Mouse (Mus musculus) cerebellum, adult (tissue): ENCODE data around the gene Ube2ql1.

Experiments
- ATAC-seq: cut with Nextera tagmentation; 2 replicates; pipeline ENCODE4 v1.9.2; 2017; ENCODE audit warnings: mild to moderate bottlenecking, moderate library complexity, mixed read lengths; ENCODE audit not compliant: insufficient number of reproducible peaks, low FRiP score, low TSS enrichment

The Ube2ql1 gene

DNA sequence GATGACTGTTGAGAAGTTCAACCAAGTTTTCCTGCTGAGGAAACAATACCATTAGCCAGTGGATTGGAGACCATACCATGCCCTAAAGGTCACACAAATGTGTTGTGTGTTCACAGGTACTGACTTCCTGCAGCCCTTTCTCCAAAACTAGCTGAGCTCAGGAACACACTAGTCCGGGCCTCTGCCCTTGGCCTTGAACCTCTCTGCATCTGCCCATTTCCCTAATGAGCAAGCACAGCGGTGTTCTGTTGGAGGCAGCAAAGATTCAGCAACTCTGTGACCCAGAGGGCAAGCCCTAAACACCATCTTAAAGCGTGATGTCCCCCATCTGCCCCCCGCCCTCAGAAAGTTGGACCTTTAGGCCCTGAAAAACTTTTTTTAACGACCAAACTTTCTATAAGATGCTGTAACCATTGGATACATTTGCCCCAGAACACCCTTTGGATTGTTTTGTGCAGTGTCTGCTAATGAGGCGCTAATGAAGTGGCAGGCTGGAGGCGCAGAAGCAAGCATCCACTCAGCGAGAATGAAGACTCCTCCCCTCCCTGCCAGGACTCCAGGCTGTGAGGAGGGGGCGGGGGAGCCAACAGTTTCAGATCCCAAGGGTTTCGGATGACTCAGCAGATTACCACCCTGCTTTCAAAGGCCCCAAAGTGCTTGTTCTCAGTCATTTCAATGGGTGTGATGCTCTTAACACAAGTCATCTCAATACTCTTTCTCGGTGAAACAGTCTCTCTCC lies 21.7 kb downstream of the Ube2ql1 start:
- no peak for ATAC-seq

DNA sequence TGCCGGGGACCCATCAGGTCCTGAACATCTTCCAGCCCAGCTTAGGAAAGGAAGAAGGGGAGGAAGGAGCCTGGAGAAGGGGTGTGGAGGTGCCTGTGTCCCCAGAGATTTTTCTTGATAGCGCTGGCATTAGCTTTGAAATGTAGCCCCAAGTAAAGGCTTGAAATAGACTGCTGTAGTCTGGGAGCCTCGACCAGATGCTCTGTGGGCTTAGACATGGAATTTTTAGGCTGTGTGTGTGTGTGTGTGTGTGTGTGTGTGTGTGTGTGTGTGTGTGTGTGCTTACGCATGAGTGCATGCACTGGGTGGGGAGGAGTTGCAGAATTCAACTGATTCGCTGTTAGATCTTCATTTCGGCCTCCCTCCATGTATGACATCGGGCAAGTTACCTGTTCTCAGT lies 31.5 kb downstream of the Ube2ql1 start:
- ATAC-seq, result no peak

DNA sequence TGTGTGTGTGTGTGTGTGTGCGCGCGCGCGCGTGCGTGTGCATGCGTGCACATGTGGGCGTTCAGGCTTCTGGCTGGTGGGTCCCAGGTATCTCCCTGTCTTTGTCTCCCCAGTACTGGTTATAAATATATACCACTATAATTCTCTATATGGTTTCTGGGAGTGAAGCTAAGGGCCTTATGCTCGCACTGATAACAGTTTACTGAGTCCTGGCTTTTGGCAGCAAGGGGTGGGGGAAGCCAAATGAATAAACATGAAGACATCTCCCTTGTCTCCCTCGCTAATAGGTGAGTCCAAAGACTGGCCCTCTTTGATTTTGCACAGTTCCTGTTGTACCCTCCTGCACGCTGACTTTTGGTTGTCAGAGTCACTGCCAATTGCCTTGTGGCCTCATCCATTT lies 32.2 kb downstream of the Ube2ql1 start:
- no peak for ATAC-seq

DNA sequence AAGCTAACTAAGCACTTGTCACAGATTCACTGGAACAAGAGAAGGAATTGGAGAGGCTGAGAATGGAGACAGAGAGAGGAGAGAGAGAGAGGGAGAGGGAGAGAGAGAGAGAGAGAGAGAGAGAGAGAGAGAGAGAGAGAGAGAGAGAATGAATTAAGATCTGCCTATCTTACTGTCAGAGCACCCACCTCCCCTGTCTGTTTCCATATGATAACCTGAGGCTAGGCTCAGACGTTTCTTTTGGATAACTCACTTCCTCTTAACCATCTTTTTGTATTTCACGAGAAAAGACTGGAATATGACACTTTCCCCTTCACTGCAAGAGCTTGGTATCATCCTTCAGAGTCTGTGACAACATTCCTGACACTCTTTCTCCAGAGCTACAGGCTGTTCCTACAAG lies 32.8 kb downstream of the Ube2ql1 start:
- no peak for ATAC-seq

DNA sequence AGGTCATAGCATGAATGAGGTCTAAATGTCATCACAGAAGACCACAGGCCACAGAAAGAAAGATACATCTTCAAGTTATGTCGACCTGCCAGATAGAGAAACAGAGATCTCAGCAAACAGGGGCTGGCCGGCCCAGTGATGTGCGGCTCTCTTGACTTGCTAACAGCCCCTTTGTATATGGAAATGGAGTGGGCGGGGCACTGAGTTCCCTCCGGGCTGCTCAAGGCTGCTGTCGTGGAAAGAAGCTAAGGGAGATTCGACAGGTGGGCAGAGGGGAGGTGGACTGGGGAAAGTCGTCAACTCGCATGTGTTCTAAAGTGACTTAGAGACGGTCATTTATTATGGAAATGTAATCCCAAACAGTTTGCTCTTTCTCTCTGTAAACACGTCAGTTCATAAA lies 36.2 kb downstream of the Ube2ql1 start:
- no peak for ATAC-seq

DNA sequence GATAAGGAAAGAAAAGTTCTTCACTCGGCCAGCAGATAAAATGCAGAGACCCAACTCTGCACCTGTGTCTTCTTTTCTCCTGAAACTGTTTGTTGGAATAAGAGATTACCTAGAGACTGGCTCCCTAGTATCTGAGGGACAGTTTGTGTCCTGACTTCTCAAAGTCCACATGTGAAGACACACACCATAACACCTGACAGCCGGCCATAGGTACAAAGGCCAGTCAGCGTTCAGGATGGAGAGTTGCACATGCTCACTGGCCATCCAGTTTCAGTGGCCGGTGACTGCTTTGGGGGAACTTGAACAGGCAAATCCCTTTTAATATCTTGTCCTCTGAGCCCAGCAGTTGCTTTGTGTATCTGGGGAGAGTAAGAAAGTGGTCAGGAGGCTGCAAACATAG lies 38.3 kb downstream of the Ube2ql1 start:
- ATAC-seq, result no peak

DNA sequence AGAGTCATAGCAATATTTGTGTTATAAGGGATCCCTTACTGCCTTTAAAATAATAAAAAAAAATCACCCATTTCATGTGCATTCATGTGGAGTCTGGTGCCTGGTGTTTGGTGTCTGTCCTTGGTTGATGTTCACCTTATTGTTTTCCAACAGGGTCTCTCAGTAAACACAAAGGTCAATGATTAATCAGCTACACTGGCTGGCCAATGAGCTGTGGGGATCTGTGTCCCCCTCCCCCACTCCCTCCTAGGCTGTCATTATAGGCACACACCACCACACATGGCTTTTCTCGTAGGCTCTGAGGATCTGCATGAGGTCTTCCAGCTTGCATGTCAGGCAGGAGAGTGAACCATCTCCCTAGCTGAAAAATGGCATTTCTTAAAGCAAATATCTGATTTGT lies 38.9 kb downstream of the Ube2ql1 start:
- ATAC-seq, result no peak

DNA sequence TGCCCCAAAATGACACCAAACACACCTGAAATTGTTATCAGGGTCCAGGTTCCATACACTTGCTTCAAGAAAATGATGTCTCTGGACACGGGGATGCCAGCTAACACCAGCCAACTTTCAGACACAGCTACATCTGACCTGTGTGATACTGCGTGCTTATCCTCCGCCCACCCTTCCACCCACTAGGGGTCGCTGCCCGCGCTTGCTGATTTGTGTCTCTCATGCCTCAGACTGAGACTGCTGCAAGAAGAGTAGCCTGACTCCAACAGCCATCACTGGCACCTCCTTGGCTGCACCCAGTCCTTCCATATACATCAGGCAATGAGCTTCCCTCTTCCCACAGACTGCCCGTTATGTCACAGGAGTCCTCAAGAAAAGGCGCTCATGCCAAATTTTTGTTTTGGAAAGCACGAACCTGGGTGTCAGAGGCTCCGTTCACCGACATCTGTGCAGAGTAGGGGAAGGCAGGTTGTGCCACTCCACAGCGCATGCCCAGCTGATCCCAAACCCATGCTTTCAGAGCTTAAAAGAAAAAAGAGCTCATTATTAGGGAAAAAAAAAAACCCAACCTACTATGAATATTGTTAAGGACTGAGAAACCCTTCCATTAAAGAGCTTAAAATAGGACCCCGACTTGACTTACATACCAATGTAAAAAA lies 43.2 kb downstream of the Ube2ql1 start:
- peak; percentile 93 for ATAC-seq

DNA sequence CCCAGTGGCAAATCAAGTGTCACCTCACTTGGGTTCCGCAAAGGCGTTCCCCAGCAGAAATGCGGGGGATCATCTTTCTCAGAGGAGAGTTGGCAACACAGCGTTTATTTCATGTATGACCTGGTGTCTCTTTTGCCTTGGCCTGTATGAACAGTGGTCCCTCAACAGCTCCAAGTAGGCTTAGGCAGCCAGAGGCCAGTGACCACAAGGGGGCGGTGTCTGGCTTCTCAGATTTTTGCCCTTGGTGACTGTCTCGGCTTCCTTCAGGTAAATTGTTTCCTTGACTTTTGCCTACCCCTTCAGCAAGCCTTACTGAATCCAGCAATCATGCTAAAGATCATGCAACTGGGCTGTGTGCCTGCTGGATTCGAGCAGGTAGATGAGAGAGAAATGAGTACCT lies 48.6 kb downstream of the Ube2ql1 start:
- ATAC-seq, result no peak

DNA sequence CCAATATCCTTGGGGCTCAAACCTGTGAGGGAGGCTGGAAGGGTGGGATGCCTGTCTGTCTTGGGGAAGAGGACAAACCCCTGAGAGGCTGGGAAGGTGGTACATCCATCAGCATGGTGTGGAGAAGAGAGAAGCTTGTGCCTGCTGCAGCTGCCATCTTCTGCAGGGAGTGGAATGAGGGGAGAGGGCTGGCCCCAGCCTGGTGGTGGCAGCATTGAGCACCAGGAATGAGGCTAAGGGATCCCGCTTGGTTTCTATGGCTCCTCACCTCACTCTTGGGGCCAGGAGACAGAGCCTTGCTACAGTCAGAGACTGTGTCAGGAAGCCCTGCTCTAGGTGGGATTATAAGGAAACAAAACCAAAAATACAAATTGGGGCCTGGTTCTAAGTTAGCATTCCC lies 52.7 kb downstream of the Ube2ql1 start:
- no peak for ATAC-seq

DNA sequence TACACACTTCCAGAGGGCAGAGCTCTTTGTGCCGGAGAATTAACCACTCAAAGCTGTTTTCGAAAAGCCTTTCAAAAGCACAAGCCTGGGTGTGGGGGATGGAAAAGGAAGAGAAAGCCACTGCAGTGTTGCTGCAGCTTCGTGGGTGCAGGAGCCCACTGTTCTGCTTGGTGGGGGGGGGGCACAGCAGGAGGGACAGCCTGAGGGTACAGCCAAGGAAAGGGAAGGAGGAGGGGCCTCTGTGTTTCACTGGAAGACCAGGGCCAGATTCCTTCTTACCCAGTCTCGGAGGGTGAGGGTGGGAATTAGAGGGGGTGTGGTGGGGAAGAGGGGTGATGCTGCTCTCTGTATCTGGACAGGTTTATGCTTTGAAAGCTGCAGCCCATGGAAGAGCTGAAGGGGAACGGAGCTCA lies 54.3 kb downstream of the Ube2ql1 start:
- no peak for ATAC-seq

DNA sequence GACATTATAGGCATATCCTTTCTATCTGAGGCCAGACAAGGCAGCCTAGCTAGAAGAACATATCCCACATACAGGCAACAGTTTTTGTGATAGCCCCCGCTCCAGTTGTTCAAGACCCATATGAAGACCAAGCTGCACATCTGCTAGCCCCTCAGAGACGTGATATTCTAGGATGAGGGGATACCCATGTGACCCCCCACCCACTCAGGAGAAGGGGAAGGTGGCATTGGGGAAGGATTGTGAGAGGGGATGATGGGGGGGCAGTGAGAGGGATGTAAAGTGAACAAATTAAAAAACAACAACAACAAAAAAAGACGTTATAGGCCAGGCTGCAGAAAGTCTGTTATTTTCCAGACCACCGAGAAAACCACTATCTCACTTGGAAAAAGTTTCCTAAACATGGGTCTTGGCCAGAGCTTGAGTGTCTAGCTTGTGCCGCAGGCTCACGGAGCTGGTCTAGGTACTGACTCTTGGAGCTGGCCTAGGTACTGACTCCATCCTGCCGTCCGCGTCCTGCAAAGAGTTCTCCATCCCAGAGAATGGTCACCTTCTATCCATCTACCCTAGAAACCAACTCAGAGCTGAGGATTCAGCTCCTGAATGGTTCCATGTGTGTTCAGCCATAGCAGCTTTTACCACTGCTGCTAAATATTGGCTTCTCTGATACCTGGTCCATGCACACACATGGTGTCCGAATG lies 65.6 kb downstream of the Ube2ql1 start:
- no peak for ATAC-seq

DNA sequence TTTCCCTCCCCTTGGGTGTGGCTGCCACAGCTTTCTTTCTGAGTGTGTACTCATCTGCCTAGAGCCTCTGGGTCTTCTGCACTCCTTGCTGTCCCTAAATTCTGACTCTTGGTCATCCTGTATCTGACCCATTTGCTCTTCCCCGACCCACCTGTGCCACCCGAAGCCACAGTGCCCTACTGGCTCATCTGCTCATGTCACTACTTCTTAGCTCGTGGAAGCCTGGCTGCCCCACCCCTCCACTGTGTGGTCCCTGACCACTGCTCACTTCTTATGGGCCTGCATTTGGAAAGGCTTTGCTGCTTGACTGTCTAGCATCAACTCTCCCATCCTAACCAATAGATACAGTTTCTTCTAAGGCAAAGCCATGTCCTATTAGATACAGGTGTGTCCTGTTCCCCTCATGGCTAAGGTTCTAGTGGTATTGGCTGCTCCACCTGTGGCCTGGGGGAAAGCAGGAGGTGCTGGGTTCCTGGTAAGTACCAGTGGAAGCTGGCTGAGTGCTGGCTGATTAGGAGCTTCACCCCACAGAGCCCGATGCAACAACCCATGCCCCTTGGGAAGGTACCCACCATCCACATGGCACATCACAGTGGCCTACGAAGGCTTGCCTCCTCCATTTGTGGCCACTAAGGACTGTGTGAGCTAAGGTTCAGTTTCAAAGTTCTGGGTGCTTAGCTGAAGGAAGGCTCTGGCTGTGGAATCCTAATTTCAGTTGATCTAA lies 66.3 kb downstream of the Ube2ql1 start:
- no peak for ATAC-seq

DNA sequence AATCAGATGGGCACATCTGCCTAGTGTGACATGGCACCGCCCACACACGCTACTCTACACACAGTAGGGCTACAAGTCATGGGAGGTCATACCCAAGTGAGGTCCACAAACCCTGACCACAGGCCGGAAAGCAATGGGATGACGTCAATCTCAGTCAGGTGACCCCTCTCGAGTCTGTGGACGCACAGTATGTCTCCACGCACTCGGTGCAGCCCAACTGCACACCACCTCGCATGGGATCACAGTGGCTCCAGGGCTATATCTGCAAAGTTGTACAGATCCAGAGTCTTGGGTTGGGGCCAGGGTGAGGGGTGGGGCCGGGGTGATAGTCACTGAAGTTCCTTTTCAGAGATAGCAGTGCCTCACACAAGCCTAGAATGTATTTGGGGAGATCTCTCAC lies 67.1 kb downstream of the Ube2ql1 start:
- ATAC-seq, result no peak

DNA sequence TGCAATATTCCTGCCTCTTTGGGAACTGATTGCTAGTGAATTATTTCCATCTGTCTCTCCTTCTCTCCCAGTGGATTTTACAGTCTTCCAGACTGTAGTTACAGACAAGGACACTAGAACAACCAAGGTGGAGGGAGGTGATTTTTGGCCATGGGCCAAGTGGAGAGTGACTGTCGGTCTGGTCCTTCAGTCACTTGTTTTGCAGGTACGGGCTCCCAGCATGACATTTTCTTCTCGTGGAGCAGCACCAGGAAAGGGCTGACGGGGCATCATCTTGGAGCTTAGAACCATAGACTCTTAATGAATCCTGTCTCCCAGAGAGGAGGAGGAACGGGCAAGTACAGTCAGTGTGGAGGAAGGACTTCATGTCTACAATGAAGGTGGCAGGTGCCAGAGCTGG lies 67.6 kb downstream of the Ube2ql1 start:
- ATAC-seq, result no peak

DNA sequence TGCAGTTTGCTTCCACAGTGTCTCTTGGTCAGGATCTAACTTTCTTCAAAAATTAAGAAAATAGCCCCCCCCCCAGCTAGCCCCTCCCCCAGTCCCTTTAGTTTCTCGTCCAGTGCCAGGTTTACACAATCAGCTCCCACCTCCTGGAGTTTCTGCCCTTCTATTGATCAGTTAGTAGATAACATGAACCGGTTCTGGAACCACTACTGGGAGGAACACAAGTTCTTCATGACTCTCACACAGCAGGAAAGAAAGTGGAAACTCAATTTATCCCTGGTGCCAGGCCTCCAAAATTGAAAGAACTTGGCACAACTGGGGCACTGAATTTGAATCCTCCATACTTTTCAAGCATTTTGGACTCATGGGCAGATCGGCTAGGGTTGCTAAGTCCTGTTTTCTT lies 85.2 kb downstream of the Ube2ql1 start:
- ATAC-seq, result no peak
